Mouse (Mus musculus) kidney, embryonic 14.5 days (tissue): ENCODE data around the gene Ube2v1. TPM values are rescaled to one million over a fixed set of nuclear protein-coding genes. Genes with fewer than 3 reads are reported as not detected.

Experiments
- ATAC-seq: fragments of 200-750 bp; cut with Nextera tagmentation; 2 replicates; pipeline ENCODE4 v1.8.0; 2017; ENCODE audit warnings: moderate number of reproducible peaks, mild to moderate bottlenecking, moderate TSS enrichment, moderate library complexity; ENCODE audit not compliant: low FRiP score, low TSS enrichment
- H3K27ac ChIP-seq: fragments of 300-500 bp; sonication (generic); 2 replicates; pipeline ENCODE4 v1.5.1; 2014; ENCODE audit warnings: low read depth, mild to moderate bottlenecking, low read length, moderate library complexity, mixed read lengths
- H3K27me3 ChIP-seq: fragments of 300-500 bp; sonication (generic); 2 replicates; pipeline ENCODE4 v1.6.1; 2014; ENCODE audit warnings: mild to moderate bottlenecking, low read length; ENCODE audit not compliant: control insufficient read depth, insufficient read depth
- H3K36me3 ChIP-seq: fragments of 300-500 bp; sonication (generic); 2 replicates; pipeline ENCODE4 v1.6.1; 2014; ENCODE audit warnings: low read length, mixed read lengths; ENCODE audit not compliant: control insufficient read depth, insufficient read depth
- H3K4me1 ChIP-seq: fragments of 300-500 bp; sonication (generic); 2 replicates; pipeline ENCODE4 v1.6.1; 2014; ENCODE audit warnings: low read length, mixed read lengths; ENCODE audit not compliant: control insufficient read depth, insufficient read depth
- H3K4me2 ChIP-seq: fragments of 300-500 bp; sonication (generic); replicated peaks from 2 replicates; pipeline ENCODE4 v1.6.1; 2014; ENCODE audit warnings: low read depth, mild to moderate bottlenecking, low read length
- H3K4me3 ChIP-seq: fragments of 300-500 bp; sonication (generic); 2 replicates; pipeline ENCODE4 v1.5.1; 2014; ENCODE audit warnings: mild to moderate bottlenecking, low read length
- H3K9ac ChIP-seq: fragments of 300-500 bp; sonication (generic); 2 replicates; pipeline ENCODE4 v1.6.1; 2014; ENCODE audit warnings: low read depth, mild to moderate bottlenecking, low read length, moderate library complexity
- H3K9me3 ChIP-seq: fragments of 300-500 bp; sonication (generic); 2 replicates; pipeline ENCODE4 v1.6.1; 2016; ENCODE audit warnings: low read length; ENCODE audit not compliant: control insufficient read depth
- WGBS: fragments of 180-500 bp; shearing (Covaris S2); extraction: QIAGEN DNeasy Blood & Tissue Kit; methylation state at CpG from one replicate; pipeline ENCODE4 v1.1.7; 2014; 5-methylcytosine and 5-hydroxymethylcytosine counted together
- polyA plus RNA-seq: library from polyadenylated mRNA; unstranded; fragments of >200 nt; fragmentation: Nextera tagmentation; extraction: Ambion mirVana; gene quantifications from 2 replicates; pipeline ENCODE4 v1.2.1, GENCODE M21; 2014

The Ube2v1 gene
- polyA plus RNA-seq, 1 experiment from 2014 or later: 283 TPM

DNA sequence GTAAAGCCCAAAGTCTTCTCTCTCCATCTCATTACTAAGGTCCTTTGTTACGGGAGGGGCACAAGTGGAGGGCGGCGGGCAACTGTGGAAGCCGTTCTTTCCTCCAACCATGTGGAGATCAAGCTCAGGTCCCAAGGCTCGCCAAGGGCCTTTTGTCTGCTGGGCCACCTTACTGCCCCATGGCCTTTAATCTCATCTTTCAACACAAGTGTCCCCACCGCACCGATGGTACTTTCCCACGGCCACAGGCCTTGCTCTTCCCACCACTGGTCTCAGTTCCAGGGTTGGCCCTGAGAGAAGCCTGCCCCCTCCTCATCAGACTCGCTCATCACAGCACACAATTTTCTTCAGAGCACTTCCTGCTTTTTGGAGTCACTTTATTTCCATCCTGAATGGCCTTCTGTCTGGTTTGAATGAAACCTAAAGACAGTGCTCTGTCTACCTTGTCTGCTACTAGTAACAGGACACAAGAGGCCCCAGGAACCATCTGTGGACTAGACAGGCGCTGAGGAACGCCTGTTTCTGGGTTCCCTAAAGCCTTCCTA, 2.2 kb downstream of the Ube2v1 start:
- H3K27me3 ChIP-seq: no peaks in the 10 kb centered on the region
- no peak overlapping the region for H3K4me3 ChIP-seq
- no peak overlapping the region for H3K27ac ChIP-seq
- H3K4me2 ChIP-seq: no peak overlapping the region; the same call in 1 of the 2 replicates
- no peak for ATAC-seq
- WGBS: 77% methylated on average over 11 of the region's 11 CpGs
- peaks cover 16% of the 10 kb centered on the region for H3K36me3 ChIP-seq
- H3K9ac ChIP-seq: peak overlapping the region; percentile 96
- H3K4me1 ChIP-seq: peaks cover 33% of the 10 kb centered on the region
- H3K9me3 ChIP-seq: no peaks in the 10 kb centered on the region

DNA sequence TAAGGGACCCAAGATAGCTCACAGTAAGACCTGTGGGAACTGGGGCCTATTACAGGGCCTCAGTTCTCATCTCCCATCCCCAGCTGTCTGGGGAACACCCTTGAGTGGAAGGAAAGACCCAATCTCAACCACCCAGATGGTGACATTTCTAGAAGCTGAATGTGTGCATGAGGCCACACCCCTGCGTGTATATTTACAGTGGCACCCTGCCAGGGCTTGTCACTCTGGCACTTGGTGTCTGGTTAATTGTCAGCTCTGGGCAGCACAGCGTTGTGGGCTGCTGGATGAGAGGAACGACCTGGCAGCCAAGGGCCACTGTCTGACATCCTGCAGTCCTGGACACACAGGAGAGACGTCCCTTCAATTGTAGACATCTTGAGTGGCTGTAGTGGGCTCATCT, 3.0 kb downstream of the Ube2v1 start:
- H3K27ac ChIP-seq: no peak overlapping the region
- no peaks in the 10 kb centered on the region for H3K9me3 ChIP-seq
- H3K9ac ChIP-seq: peak overlapping the region; percentile 96; the same call in 1 of the 2 replicates
- peaks cover 16% of the 10 kb centered on the region for H3K36me3 ChIP-seq
- WGBS: 67% methylated on average over 4 of the region's 4 CpGs
- H3K4me2 ChIP-seq: no peak overlapping the region
- ATAC-seq: no peak
- H3K27me3 ChIP-seq: no peaks in the 10 kb centered on the region
- peaks cover 33% of the 10 kb centered on the region for H3K4me1 ChIP-seq
- H3K4me3 ChIP-seq: no peak overlapping the region

- no peaks in the 10 kb centered on the region for H3K9me3 ChIP-seq
- ATAC-seq: no peak
- H3K27ac ChIP-seq: no peak overlapping the region
- H3K36me3 ChIP-seq: peaks cover 16% of the 10 kb centered on the region
- no peak overlapping the region for H3K4me2 ChIP-seq
- H3K27me3 ChIP-seq: no peaks in the 10 kb centered on the region
- no peak overlapping the region for H3K4me3 ChIP-seq
- 86% methylated on average over 7 of the region's 7 CpGs for WGBS
- H3K9ac ChIP-seq: no peak overlapping the region
- peaks cover 34% of the 10 kb centered on the region for H3K4me1 ChIP-seq
These were observed 4.9 kb downstream of the Ube2v1 start for GRCm38 (mm10) chr2:167627019-167627418.

- H3K4me3 ChIP-seq: no peak overlapping the region
- peaks cover 16% of the 10 kb centered on the region for H3K36me3 ChIP-seq
- no peaks in the 10 kb centered on the region for H3K9me3 ChIP-seq
- no peak overlapping the region for H3K27ac ChIP-seq
- no peak overlapping the region for H3K9ac ChIP-seq
- ATAC-seq: no peak
- H3K4me2 ChIP-seq: no peak overlapping the region
- H3K4me1 ChIP-seq: peaks cover 32% of the 10 kb centered on the region
- 26% methylated on average over 2 of the region's 2 CpGs for WGBS
- no peaks in the 10 kb centered on the region for H3K27me3 ChIP-seq
These were observed 6.2 kb downstream of the Ube2v1 start for GRCm38 (mm10) chr2:167625670-167626069.

- Histone ChIP-seq H3K9me3 (no peaks in the 10 kb centered on the region), H3K9ac (no peak overlapping the region), H3K27ac (no peak overlapping the region), H3K27me3 (no peaks in the 10 kb centered on the region), H3K4me3 (no peak overlapping the region), H3K4me2 (no peak overlapping the region), H3K36me3 (peaks cover 16% of the 10 kb centered on the region), H3K4me1 (peaks cover 20% of the 10 kb centered on the region)
- no peak for ATAC-seq
- 87% methylated on average over 6 of the region's 6 CpGs for WGBS
These were observed 7.4 kb downstream of the Ube2v1 start for GRCm38 (mm10) chr2:167624368-167625075.

DNA sequence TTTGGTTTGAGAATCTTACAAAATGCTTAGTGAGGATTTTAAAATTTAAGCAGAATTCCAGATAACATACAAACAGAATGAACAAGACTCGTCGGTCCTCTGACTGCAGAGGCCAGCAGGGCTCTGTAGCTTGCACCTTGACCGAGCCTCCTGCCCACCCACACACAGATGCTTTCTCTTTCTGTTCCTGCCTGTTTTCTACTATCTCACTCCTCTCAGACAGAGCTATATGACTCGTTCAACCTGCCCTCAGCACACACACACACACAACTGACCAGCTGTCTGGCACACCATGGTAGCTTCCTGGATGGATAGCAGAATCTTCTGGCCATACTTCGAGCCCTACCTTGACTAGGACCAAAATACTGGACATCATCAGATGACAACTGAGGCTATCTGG, 8.9 kb downstream of the Ube2v1 start:
- Histone ChIP-seq H3K36me3 (peaks cover 10% of the 10 kb centered on the region; the same call in 1 of the 2 replicates), H3K4me3 (no peak overlapping the region), H3K27me3 (no peaks in the 10 kb centered on the region), H3K4me2 (no peak overlapping the region), H3K4me1 (peaks cover 10% of the 10 kb centered on the region; the same call in 1 of the 2 replicates), H3K9me3 (no peaks in the 10 kb centered on the region), H3K27ac (no peak overlapping the region), H3K9ac (no peak overlapping the region)
- ATAC-seq: no peak
- 67% methylated on average over 5 of the region's 5 CpGs for WGBS

GRCm38 (mm10) chr2:167622352-167622751, 9.5 kb downstream of the Ube2v1 start:
- ATAC-seq: no peak
- H3K27ac ChIP-seq: no peak overlapping the region
- no peak overlapping the region for H3K4me2 ChIP-seq

DNA sequence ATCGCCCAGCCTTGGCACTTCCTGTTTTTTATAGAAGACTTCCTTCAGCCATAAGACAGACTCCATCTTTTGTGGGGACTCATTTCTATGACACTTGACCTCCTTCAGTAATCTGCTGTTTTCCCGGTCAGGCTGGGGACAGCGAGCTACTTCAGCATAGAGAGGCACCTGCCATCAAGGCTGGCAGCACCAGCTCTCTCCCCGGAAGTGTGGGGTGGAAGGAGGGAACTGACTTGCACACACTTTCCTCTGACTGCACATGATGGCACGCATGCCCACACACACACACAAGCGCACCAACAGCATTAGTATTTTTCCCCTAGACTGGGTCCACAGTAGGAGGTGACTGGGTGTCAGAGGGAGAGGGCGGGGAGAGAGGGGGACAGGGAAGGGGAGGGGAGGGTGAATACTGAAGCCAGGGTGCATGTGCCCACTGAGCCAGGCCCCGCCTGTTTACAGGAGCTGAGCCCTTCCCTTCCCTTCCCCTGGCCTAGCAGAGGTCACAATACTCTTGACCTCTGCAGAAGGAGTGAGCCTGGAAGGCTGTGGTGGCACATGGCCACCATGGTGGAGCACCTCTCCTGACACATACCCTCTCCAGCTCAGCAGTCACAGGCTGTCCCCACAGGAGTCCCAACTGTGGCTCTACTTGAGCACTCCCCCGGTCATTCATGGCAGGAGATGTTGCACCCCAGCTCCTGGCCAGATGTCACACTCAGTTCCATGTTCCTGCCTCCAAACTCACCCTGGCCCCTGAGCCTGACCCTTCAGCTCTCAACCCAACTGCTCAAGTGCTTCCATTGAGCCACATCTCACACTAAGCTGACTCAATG, 10.4 kb downstream of the Ube2v1 start:
- H3K27ac ChIP-seq: no peak overlapping the region
- WGBS: 81% methylated on average over 9 of the region's 9 CpGs
- no peak overlapping the region for H3K9ac ChIP-seq
- H3K9me3 ChIP-seq: no peaks in the 10 kb centered on the region
- ATAC-seq: no peak
- no peaks in the 10 kb centered on the region for H3K27me3 ChIP-seq
- no peak overlapping the region for H3K4me2 ChIP-seq
- H3K4me3 ChIP-seq: no peak overlapping the region
- H3K4me1 ChIP-seq: peaks cover 10% of the 10 kb centered on the region; the same call in 1 of the 2 replicates
- H3K36me3 ChIP-seq: peaks cover 16% of the 10 kb centered on the region

More at GRCm38 (mm10) chr2:167622352-167622751, 9.5 kb downstream of the Ube2v1 start:
- H3K4me1 ChIP-seq: peaks cover 10% of the 10 kb centered on the region; the same call in 1 of the 2 replicates
- WGBS: 56% methylated on average over 13 of the region's 13 CpGs
- no peak overlapping the region for H3K9ac ChIP-seq
- peaks cover 12% of the 10 kb centered on the region; the same call in 1 of the 2 replicates for H3K36me3 ChIP-seq
- H3K27me3 ChIP-seq: no peaks in the 10 kb centered on the region
- no peaks in the 10 kb centered on the region for H3K9me3 ChIP-seq
- no peak overlapping the region for H3K4me3 ChIP-seq
